Mouse (Mus musculus) CD4-positive naive resting alpha-beta T cell, adult 57 days (primary cell): ENCODE measurements around the gene Ube2dnl2. TPM values are rescaled to one million over a fixed set of nuclear protein-coding genes. Genes with fewer than 3 reads are reported as not detected.

Source experiments
- total RNA-seq: library from RNA; stranded (reverse); gene quantifications from one replicate; pipeline ENCODE4 v1.2.4, GENCODE M21; 2023

Gene Ube2dnl2
- not detected for total RNA-seq

DNA sequence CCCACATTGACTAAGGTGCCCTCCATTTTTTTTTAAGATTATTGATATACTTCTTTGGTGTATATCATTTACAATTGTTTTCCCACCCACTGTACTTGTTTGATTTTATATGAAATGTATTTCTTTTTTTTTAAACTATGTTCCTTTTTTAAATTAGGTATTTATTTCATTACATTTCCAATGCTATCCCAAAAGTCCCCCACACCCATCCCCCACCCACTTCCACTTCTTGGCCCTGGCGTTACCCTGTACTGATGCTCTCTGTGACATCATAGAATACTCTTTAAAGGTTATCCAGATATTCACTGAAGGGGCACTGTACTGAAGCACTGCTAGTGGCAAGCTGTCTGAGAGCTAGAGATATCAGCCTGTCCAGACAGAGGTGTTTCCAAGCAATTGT lies at the start of gene Ube2dnl2:
Gene Ube2dnl2, plus strand, starts transcription at position 301 of the 400 bp plus-strand sequence.

DNA sequence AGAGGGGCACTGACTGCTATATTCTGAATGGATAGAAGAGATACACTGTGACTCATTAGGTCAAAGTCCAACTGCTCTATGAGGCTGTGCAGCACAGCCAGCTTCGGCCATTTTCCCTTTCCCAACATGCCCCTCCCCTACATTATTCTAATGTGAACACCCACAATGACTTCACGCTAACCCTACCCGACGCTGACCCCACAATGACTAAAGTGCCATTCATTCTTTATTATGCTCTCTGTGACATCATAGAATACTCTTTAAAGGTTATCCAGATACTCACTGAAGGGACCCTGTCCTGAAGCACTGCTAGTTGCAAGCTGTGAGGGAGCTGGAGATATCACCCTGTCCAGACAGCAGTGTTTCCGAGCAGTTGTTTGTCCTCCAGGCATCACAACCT lies 2.7 kb upstream of the Ube2dnl2 start, which contains the start of gene Ube2dnl1:
Gene Ube2dnl1, plus strand, starts transcription at position 301 of the 400 bp plus-strand sequence.

Other genes starting within 250 kb of the Ube2dnl2 start
- gene Ube2dnl1, start 2.6 kb upstream of the Ube2dnl2 start, total RNA-seq: not detected